Mouse (Mus musculus): Measurements from ENCODE around the gene Pced1a. TPM values are rescaled to one million over a fixed set of nuclear protein-coding genes. Genes with fewer than 3 reads are reported as not detected.
A peak's percentile ranks its signal among the peaks of the same experiment; 100 is the strongest.

Pced1a gene
- polyA plus RNA-seq, 1 experiment from 2014 or later, result 12.3 TPM

DNA sequence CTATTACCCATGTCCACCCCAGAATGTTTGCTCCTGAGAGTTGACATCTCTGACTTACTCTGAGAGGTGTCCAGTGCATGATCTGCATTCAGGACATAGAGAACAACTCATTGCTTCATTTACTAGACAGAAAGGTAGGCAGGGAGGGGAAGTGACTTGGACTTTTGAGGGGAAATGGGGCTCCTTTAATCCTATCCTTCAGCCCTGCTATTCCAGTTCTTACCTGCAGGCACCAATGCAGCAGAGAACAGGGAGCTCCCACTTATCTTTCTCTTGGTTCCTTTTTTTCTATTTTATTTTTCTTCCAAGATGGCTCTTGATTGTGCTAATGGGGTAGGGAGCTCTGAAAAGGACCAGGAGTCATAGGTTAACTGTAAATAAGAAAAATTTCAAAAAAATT, 23.9 kb upstream of the Pced1a start:
- Histone ChIP-seq H3K9ac (ENCODE audit: low read depth, low read length) (no peak overlapping the region), H3K4me1 (ENCODE audit: control insufficient read depth, insufficient read depth, low read length) (peaks cover 15% of the 10 kb centered on the region)
- DNase-seq (ENCODE audit: low spot score), result no peak

GRCm38 (mm10) chr2:130442162-130442561, 17.7 kb upstream of the Pced1a start:
- no peak for DNase-seq (ENCODE audit: low spot score)
- Histone ChIP-seq H3K9me3 (ENCODE audit: control insufficient read depth, low read length) (no peaks in the 10 kb centered on the region), H3K9ac (ENCODE audit: low read depth, low read length) (no peak overlapping the region), H3K4me2 (ENCODE audit: low read depth, low read length) (no peak overlapping the region), H3K4me3 (ENCODE audit: low read depth, low read length) (no peak overlapping the region), H3K27me3 (replicated peaks; ENCODE audit: control insufficient read depth, insufficient read depth, low read length) (no peaks in the 10 kb centered on the region), H3K27ac (replicated peaks; ENCODE audit: low read depth, low read length) (no peak overlapping the region), H3K4me1 (ENCODE audit: control insufficient read depth, insufficient read depth, low read length) (no peaks in the 10 kb centered on the region), H3K36me3 (ENCODE audit: control insufficient read depth, insufficient read depth, low read length) (peaks cover 80% of the 10 kb centered on the region)
- 90% methylated on average over 10 of the region's 10 CpGs for WGBS
- no peak for ATAC-seq (ENCODE audit: low read depth)

More for the DNA sequence above, 23.9 kb upstream of the Pced1a start:
- no peak for ATAC-seq (ENCODE audit: low read depth)
- Histone ChIP-seq H3K36me3 (ENCODE audit: control insufficient read depth, insufficient read depth, low read length) (peaks cover 19% of the 10 kb centered on the region), H3K9me3 (ENCODE audit: control insufficient read depth, low read length) (no peaks in the 10 kb centered on the region), H3K27ac (replicated peaks; ENCODE audit: low read depth, low read length) (no peak overlapping the region), H3K4me2 (ENCODE audit: low read depth, low read length) (no peak overlapping the region), H3K4me3 (ENCODE audit: low read depth, low read length) (no peak overlapping the region), H3K27me3 (replicated peaks; ENCODE audit: control insufficient read depth, insufficient read depth, low read length) (no peaks in the 10 kb centered on the region)

GRCm38 (mm10) chr2:130439840-130440480, 15.5 kb upstream of the Pced1a start:
- no peak for DNase-seq (ENCODE audit: low spot score)
- no peaks in the 10 kb centered on the region for H3K27me3 ChIP-seq (replicated peaks; ENCODE audit: control insufficient read depth, insufficient read depth, low read length)
- H3K36me3 ChIP-seq (ENCODE audit: control insufficient read depth, insufficient read depth, low read length), result peaks cover 74% of the 10 kb centered on the region
- WGBS, result 93% methylated on average over 4 of the region's 4 CpGs
- H3K9me3 ChIP-seq (ENCODE audit: control insufficient read depth, low read length), result no peaks in the 10 kb centered on the region
- no peaks in the 10 kb centered on the region for H3K4me1 ChIP-seq (ENCODE audit: control insufficient read depth, insufficient read depth, low read length)
- no peak overlapping the region for H3K4me2 ChIP-seq (ENCODE audit: low read depth, low read length)
- no peak for ATAC-seq (ENCODE audit: low read depth)
- H3K4me3 ChIP-seq (ENCODE audit: low read depth, low read length), result no peak overlapping the region
- H3K9ac ChIP-seq (ENCODE audit: low read depth, low read length), result no peak overlapping the region
- no peak overlapping the region for H3K27ac ChIP-seq (replicated peaks; ENCODE audit: low read depth, low read length)

DNA sequence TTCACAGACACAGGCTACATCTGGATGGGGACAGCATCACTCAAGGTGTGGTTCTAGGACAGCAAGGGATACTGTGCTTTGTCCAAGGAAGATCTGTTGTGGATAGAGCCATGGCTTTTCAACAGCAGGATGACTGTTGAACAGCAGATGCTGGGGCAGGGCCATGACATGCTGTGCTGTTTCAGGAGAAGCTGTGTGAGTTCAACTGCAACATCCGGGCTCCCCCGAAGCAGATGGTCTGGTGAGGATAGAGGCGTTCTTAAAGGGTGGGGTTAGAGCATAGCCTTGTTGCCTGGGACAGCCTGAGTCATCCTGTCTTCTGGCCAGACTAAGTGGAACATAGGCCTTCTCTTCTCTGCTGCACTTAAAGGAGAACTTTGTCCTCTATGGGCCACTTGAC, 14.4 kb upstream of the Pced1a start:
- 100% methylated on average over 3 of the region's 3 CpGs for WGBS

GRCm38 (mm10) chr2:130436769-130437168, 12.3 kb upstream of the Pced1a start:
- H3K9me3 ChIP-seq (ENCODE audit: control insufficient read depth, low read length), result no peaks in the 10 kb centered on the region
- no peak for ATAC-seq (ENCODE audit: low read depth)
- no peak overlapping the region for H3K27ac ChIP-seq (replicated peaks; ENCODE audit: low read depth, low read length)
- H3K4me3 ChIP-seq (ENCODE audit: low read depth, low read length), result no peak overlapping the region
- no peak overlapping the region for H3K4me2 ChIP-seq (ENCODE audit: low read depth, low read length)
- no peak for DNase-seq (ENCODE audit: low spot score)
- H3K9ac ChIP-seq (ENCODE audit: low read depth, low read length), result no peak overlapping the region
- no peaks in the 10 kb centered on the region for H3K27me3 ChIP-seq (replicated peaks; ENCODE audit: control insufficient read depth, insufficient read depth, low read length)
- H3K4me1 ChIP-seq (ENCODE audit: control insufficient read depth, insufficient read depth, low read length), result no peaks in the 10 kb centered on the region
- WGBS, result 94% methylated on average over 1 of the region's 1 CpGs
- H3K36me3 ChIP-seq (ENCODE audit: control insufficient read depth, insufficient read depth, low read length), result peaks cover 45% of the 10 kb centered on the region

More for the DNA sequence above, 14.4 kb upstream of the Pced1a start:
- no peaks in the 10 kb centered on the region for H3K27me3 ChIP-seq (replicated peaks; ENCODE audit: control insufficient read depth, insufficient read depth, low read length)
- no peak overlapping the region for H3K9ac ChIP-seq (ENCODE audit: low read depth, low read length)
- H3K4me3 ChIP-seq (ENCODE audit: low read depth, low read length), result no peak overlapping the region
- no peak for ATAC-seq (ENCODE audit: low read depth)
- peaks cover 65% of the 10 kb centered on the region for H3K36me3 ChIP-seq (ENCODE audit: control insufficient read depth, insufficient read depth, low read length)
- H3K4me1 ChIP-seq (ENCODE audit: control insufficient read depth, insufficient read depth, low read length), result no peaks in the 10 kb centered on the region
- no peak overlapping the region for H3K27ac ChIP-seq (replicated peaks; ENCODE audit: low read depth, low read length)
- H3K4me2 ChIP-seq (ENCODE audit: low read depth, low read length), result no peak overlapping the region
- DNase-seq (ENCODE audit: low spot score), result no peak
- H3K9me3 ChIP-seq (ENCODE audit: control insufficient read depth, low read length), result no peaks in the 10 kb centered on the region

GRCm38 (mm10) chr2:130433152-130433551, 8.7 kb upstream of the Pced1a start:
- H3K4me1 ChIP-seq (ENCODE audit: control insufficient read depth, insufficient read depth, low read length), result no peaks in the 10 kb centered on the region
- H3K36me3 ChIP-seq (ENCODE audit: control insufficient read depth, insufficient read depth, low read length), result peaks cover 12% of the 10 kb centered on the region
- H3K27ac ChIP-seq (replicated peaks; ENCODE audit: low read depth, low read length), result no peak overlapping the region
- DNase-seq (ENCODE audit: low spot score) (peak; percentile 63), ATAC-seq (ENCODE audit: low read depth) (peak; percentile 53; the same call in 1 of the 2 replicates)
- H3K27me3 ChIP-seq (replicated peaks; ENCODE audit: control insufficient read depth, insufficient read depth, low read length), result no peaks in the 10 kb centered on the region
- no peak overlapping the region for H3K9ac ChIP-seq (ENCODE audit: low read depth, low read length)
- no peaks in the 10 kb centered on the region for H3K9me3 ChIP-seq (ENCODE audit: control insufficient read depth, low read length)
- H3K4me3 ChIP-seq (ENCODE audit: low read depth, low read length), result no peak overlapping the region
- no peak overlapping the region for H3K4me2 ChIP-seq (ENCODE audit: low read depth, low read length)
- 24% methylated on average over 4 of the region's 4 CpGs for whole genome bisulfite sequencing

DNA sequence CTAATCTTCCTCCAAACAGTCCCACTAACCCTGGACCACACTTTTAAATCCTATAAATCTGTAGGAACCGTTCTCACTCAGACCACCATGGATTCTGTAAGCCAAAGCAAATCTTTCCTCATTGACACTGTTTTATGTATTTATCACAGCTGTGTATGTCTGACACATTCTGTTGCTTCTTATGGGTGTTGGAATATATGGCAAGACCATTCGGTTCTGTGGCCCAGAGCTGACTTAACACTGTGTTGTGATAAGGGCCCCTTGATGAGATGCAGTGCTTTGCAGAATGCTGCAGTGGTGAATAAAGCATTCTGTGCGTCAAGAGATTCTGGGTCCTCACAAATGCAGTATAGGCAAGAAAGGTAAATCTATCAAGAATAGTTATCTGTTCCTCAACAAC, 7.7 kb upstream of the Pced1a start:
- H3K9ac ChIP-seq (ENCODE audit: low read depth, low read length), result no peak overlapping the region
- no peak overlapping the region for H3K4me2 ChIP-seq (ENCODE audit: low read depth, low read length)
- WGBS, result 88% methylated on average over 3 of the region's 3 CpGs
- no peaks in the 10 kb centered on the region for H3K4me1 ChIP-seq (ENCODE audit: control insufficient read depth, insufficient read depth, low read length)
- H3K36me3 ChIP-seq (ENCODE audit: control insufficient read depth, insufficient read depth, low read length), result peaks cover 4% of the 10 kb centered on the region; the same call in 1 of the 2 replicates
- no peak overlapping the region for H3K4me3 ChIP-seq (ENCODE audit: low read depth, low read length)
- H3K27me3 ChIP-seq (replicated peaks; ENCODE audit: control insufficient read depth, insufficient read depth, low read length), result no peaks in the 10 kb centered on the region
- H3K9me3 ChIP-seq (ENCODE audit: control insufficient read depth, low read length), result no peaks in the 10 kb centered on the region
- DNase-seq (ENCODE audit: low spot score) (no peak), ATAC-seq (ENCODE audit: low read depth) (no peak)
- H3K27ac ChIP-seq (replicated peaks; ENCODE audit: low read depth, low read length), result no peak overlapping the region

DNA sequence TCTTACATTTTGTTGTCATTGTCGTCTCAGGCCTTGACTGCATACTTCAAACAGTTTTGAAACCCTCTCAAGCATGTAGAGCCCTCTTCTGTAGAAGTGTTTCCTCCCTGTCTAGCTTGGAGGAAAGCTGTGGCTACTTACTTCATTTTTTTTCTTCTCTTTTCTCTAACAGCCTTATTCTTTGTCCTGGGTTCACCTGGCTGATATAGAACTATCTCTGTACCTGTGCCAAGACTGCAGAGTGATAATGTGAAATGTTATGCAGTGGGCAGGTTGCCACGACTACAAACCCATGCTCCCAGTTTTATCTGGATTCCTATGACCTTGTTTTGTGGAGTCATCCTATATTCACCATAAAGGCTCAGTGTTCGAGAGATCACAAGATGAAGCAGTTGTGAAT, 6.0 kb upstream of the Pced1a start:
- Histone ChIP-seq H3K4me2 (ENCODE audit: low read depth, low read length) (no peak overlapping the region), H3K36me3 (ENCODE audit: control insufficient read depth, insufficient read depth, low read length) (peaks cover 4% of the 10 kb centered on the region; the same call in 1 of the 2 replicates), H3K9me3 (ENCODE audit: control insufficient read depth, low read length) (no peaks in the 10 kb centered on the region), H3K9ac (ENCODE audit: low read depth, low read length) (no peak overlapping the region), H3K4me1 (ENCODE audit: control insufficient read depth, insufficient read depth, low read length) (peaks cover 2% of the 10 kb centered on the region), H3K4me3 (ENCODE audit: low read depth, low read length) (no peak overlapping the region), H3K27ac (replicated peaks; ENCODE audit: low read depth, low read length) (no peak overlapping the region), H3K27me3 (replicated peaks; ENCODE audit: control insufficient read depth, insufficient read depth, low read length) (no peaks in the 10 kb centered on the region)
- 78% methylated on average over 3 of the region's 3 CpGs for WGBS
- DNase-seq (ENCODE audit: low spot score) (no peak), ATAC-seq (ENCODE audit: low read depth) (no peak)

- no peaks in the 10 kb centered on the region for H3K9me3 ChIP-seq (ENCODE audit: control insufficient read depth, low read length)
- H3K27ac ChIP-seq (replicated peaks; ENCODE audit: low read depth, low read length), result no peak overlapping the region
- no peaks in the 10 kb centered on the region for H3K27me3 ChIP-seq (replicated peaks; ENCODE audit: control insufficient read depth, insufficient read depth, low read length)
- 55% methylated on average over 2 of the region's 2 CpGs for WGBS
- H3K4me3 ChIP-seq (ENCODE audit: low read depth, low read length), result no peak overlapping the region
- no peak overlapping the region for H3K9ac ChIP-seq (ENCODE audit: low read depth, low read length)
- H3K4me1 ChIP-seq (ENCODE audit: control insufficient read depth, insufficient read depth, low read length), result peaks cover 6% of the 10 kb centered on the region
- H3K36me3 ChIP-seq (ENCODE audit: control insufficient read depth, insufficient read depth, low read length), result peaks cover 4% of the 10 kb centered on the region; the same call in 1 of the 2 replicates
- no peak for DNase-seq (ENCODE audit: low spot score)
- ATAC-seq (ENCODE audit: low read depth), result no peak
- no peak overlapping the region for H3K4me2 ChIP-seq (ENCODE audit: low read depth, low read length)
Observed at GRCm38 (mm10) chr2:130429851-130430250, 5.3 kb upstream of the Pced1a start.
